Mouse (Mus musculus): Measurements from ENCODE around the gene Gabrr3.
"Not testable (repeated sequence)": the region's sequence is repeated elsewhere in the genome, so short reads cannot be mapped to it uniquely, and the experiment has no call there.

Gene Gabrr3

GRCm38 (mm10) chr16:59407032-59407431 lies at the start of gene Gabrr3:
Gabrr3 (plus strand) TSS chr16:59407332.
- DNase-seq = no peak

DNA sequence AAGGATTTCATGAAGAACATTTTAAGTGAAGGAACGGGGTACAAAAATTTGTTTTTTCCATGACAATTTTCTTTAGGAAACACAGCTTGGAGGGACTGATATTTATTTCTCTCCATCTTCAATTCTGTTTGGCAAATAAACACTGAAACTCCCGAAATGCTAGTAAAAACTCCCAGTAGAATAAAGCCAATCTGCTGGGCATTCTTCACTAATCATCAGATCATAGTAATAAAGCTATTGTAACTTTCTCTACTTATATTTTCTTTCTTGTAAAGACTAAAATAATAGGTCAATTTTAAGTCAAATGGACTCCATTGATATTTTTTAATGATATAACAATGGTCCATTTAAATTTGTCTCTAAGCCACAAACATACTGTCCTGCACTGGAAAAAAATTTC lies 43.2 kb upstream of the Gabrr3 start, which contains the start of gene Olfr209:
Gene Olfr209, minus strand, starts transcription at position 101 of the 400 bp plus-strand sequence.
- DNase-seq = no peak

GRCm38 (mm10) chr16:59393300-59393699 lies 13.8 kb upstream of the Gabrr3 start:
- DNase-seq = peak; percentile 10

DNA sequence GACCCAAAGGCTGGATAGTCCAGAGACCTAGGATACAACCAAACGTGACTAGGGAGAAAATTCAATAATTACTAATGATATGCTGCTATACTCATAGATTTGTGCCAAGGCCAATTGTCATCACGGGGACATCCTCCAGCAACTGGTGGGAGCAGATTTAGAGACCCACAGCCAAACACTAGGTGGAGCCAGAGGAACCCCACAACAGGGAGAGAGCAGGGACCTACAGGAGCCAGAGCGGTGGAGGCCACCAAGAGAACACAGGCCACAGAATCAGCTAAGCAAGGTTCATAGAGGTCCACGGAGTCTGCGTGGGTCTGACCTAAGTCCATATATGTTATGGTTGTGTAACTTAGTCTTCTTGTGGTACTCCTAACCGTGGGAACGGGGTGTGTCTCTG lies 6.0 kb upstream of the Gabrr3 start:
- no peak for DNase-seq

- no peak for DNase-seq
These were observed 5.1 kb upstream of the Gabrr3 start for GRCm38 (mm10) chr16:59401985-59402384.

DNA sequence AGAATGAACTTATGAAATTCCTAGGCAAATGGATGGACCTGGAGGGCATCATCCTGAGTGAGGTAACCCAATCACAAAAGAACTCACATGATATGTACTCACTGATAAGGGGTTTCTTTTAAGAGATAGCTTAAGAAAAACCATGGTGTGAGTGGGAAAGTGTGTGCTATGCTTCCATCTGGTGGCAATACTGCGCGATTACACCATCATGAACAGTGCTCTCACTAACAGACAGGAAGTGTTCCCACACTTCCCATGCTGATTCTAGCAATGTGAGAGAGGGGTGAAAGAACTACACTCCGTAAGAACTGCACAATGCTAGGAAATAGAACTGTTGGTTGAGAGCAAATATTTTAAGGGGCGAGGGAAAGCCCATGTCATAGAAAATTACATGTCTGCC lies 3.4 kb upstream of the Gabrr3 start:
- no peak for DNase-seq

DNA sequence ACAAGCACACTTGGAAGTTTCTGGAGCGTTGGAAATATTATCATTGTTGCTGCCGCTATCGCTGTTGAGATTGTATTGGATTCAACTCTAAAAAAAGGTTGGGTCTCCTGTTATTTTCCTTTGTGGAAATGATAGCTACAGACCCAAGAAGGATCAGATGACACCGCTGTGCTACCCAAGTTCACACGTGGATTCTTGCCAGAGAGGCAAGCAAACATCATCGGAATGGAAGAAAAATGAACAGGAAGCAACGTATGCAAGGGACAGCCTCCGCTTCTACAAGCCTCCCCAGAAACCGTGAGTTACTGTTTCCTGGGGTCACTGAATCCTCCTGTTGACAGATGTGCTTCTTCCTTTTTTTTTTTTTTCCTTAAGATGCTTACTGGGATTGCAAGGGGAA lies 2.3 kb upstream of the Gabrr3 start:
- DNase-seq = no peak

DNA sequence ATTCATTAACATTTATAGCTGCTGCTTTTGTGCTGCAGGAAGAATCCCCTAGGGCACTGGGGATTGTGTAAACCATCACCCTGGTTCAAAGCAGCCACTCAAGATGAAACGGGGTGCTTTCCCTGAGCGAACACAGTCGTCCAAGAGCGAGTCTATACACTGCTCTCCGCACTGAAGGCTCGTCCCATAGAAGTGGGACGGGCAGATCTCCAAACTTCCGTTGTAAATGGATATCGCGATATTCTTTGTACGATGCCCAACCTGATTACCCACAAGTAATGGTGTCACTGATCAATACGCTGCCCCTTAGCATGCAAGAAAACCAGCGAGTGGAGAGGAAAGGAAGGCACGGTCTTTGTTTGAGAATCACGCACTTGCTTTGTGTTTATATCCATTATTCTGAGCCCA lies 2.2 kb downstream of the Gabrr3 start:
- DNase-seq = no peak

- no peak for DNase-seq
These were observed 2.7 kb downstream of the Gabrr3 start for GRCm38 (mm10) chr16:59409800-59410199.

- no peak for DNase-seq
These were observed 6.3 kb downstream of the Gabrr3 start for GRCm38 (mm10) chr16:59413475-59413874.

GRCm38 (mm10) chr16:59420237-59420866 lies 13.2 kb downstream of the Gabrr3 start:
- no peak for DNase-seq

DNA sequence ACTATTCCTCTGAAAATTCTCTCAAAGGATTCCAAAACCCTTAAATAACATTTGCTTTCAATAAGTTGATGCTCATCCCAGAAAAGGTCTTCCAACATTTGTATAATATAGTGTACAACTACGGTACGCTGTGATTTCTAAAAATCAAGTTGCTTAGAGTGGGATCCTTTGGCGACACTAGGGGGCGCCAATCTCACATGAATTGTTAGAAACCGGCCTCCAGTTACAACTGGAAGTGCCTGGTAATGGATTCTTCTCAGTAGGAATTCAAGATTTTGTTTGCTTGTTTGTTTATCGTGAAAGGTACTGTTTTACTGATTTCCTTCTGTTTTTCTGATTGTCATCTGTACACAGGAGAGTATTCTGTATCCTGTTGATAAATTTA lies 13.7 kb downstream of the Gabrr3 start:
- DNase-seq = peak; percentile 37

DNA sequence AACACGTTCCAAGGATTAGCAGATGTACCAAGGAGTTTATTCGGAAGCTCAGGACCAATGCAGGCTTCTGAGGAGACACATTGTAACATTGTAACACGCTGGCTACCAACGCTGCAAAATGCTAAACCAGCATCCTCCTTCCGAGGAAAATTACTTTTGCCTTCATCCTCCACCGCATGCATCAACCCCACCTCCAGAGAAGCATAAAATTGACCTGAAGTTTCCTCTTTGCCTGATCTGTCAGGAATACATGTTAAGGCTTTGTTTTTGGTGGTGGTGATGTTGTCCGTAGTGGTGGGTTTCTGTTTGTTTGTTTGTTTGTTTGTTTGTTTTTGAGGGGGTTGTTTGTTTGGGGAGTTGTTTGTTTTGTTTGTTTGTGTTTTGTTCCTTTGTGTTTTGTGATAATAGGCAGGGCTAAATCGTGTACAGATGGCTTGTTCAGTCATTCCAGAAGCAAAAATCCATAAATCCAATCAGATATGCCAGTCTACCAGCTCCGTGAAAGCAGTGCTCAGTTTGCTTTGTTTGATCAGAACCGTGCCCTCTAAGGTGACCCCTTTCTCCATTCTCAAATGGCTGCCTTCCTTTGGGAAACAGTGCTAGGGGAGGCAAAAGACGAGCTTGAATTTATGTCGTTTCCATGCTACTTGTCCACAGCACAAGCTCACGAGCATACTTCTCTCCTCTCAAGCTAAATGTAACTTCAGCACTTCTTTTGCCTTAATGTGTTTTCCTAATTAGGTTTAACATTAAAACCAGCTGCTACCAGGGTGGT lies 14.6 kb downstream of the Gabrr3 start:
- no peak for DNase-seq

- DNase-seq = no peak
These were observed 20.8 kb downstream of the Gabrr3 start for GRCm38 (mm10) chr16:59427960-59428359.

DNA sequence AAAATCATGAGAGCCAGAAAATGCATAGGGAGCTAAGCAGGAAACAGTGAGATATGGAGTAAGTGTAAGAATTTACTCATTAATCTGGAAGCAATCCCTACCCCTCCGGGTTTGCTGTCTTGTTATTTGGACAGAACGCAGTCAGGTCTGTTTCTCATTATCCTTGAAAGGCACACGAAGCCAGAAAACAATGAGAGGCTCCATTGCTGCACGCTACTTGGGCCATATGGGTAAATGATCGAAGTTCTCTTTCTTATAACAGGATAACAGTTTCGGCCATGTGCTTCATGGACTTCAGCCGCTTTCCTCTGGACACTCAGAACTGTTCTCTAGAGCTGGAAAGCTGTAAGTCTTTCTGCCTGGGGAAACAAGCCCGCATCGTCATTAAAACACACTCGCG lies 26.0 kb downstream of the Gabrr3 start:
- no peak for DNase-seq

- DNase-seq = no peak
These were observed 37.9 kb downstream of the Gabrr3 start for GRCm38 (mm10) chr16:59444880-59445559.

DNA sequence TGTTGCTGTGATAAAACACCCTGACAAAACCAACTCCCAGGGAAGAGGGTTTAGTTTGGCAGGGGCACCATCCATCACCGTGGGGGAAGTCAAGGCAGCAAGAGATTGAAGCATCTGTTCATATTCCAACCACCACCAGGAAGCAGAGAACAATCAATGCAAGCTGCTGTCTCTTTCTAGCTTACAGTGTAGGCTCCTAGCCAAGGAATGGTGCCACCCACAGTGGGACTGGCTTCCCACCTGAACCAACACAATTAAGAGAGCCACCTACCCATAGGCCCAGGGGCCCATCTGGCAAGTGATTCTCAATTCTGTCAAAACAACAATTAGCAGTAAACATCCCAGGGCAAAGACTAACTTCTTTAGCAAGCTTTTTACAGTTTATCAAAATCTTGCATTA lies 41.0 kb downstream of the Gabrr3 start:
- DNase-seq = no peak

GRCm38 (mm10) chr16:59449092-59449491 lies 42.0 kb downstream of the Gabrr3 start:
- DNase-seq = no peak

- no peak for DNase-seq
These were observed 44.7 kb downstream of the Gabrr3 start for GRCm38 (mm10) chr16:59451813-59452212.

GRCm38 (mm10) chr16:59459259-59459861 lies 52.2 kb downstream of the Gabrr3 start:
- DNase-seq = not testable (repeated sequence)

DNA sequence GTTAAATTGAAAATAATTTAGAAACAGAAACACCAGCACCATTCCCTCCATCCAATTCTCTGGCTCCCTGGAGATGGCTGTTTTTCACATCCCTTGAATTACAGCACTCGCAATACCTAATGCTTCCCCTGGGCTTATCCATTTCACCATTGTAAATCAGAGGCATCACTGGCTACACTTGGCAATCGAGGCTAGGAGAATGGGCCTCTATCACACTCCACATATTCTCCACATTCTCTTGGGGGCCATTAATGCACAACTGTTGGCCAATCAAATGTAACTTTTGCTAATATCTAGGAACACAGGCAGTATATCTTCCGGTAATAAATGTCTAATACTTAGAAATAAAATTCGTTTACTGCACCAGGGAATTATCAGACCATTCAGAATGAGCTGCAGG lies 56.4 kb downstream of the Gabrr3 start:
- no peak for DNase-seq

GRCm38 (mm10) chr16:59463973-59464372 lies 56.8 kb downstream of the Gabrr3 start:
- DNase-seq = no peak

DNA sequence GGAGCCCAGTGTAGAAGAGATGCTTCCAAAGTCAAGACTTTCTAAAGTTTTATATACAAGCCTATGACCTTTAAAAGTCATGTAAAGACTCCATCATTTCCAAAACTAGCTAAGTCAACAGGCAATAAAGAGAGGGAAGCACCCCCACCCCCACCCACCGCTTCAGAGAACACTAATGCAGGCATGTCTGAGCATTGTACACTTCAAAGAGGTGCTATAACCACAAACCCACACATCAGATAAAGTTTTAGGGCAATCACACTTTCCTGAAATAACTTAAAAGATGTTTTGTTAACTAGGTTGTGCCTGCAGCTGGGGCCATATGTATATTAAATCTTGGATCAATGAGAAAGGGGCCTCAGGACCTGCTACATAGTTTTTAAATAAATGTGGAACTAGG lies 62.7 kb downstream of the Gabrr3 start:
- no peak for DNase-seq
